Mouse (Mus musculus) stomach, postnatal 0 days (tissue): ENCODE data around the gene Gm43517. TPM values are rescaled to one million over a fixed set of nuclear protein-coding genes. Genes with fewer than 3 reads are reported as not detected.

Source experiments
- ATAC-seq: fragments of 200-750 bp; cut with Nextera tagmentation; 2 replicates; pipeline ENCODE4 v1.8.0; 2017; ENCODE audit not compliant: low FRiP score, low TSS enrichment
- DNase-seq: peaks from one replicate; pipeline ENCODE4 v3.0.0-alpha.2; 2016; ENCODE audit warnings: low spot score
- H3K27ac ChIP-seq: fragments of 300-500 bp; sonication (generic); replicated peaks from 2 replicates; pipeline ENCODE4 v1.5.1; 2014; ENCODE audit warnings: mild to moderate bottlenecking, control low read depth
- H3K27me3 ChIP-seq: fragments of 300-500 bp; sonication (generic); 2 replicates; pipeline ENCODE4 v1.6.1; 2014; ENCODE audit warnings: low read length; ENCODE audit not compliant: control insufficient read depth, insufficient read depth
- H3K36me3 ChIP-seq: fragments of 300-500 bp; sonication (generic); 2 replicates; pipeline ENCODE4 v1.6.1; 2014; ENCODE audit warnings: low read length, mixed read lengths; ENCODE audit not compliant: control insufficient read depth, insufficient read depth
- H3K4me1 ChIP-seq: fragments of 300-500 bp; sonication (generic); replicated peaks from 2 replicates; pipeline ENCODE4 v1.6.1; 2014; ENCODE audit warnings: antibody characterized with exemption; ENCODE audit not compliant: control insufficient read depth, insufficient read depth
- H3K4me2 ChIP-seq: fragments of 300-500 bp; sonication (generic); replicated peaks from 2 replicates; pipeline ENCODE4 v1.6.1; 2014; ENCODE audit warnings: low read depth, mild to moderate bottlenecking, control low read depth, moderate library complexity
- H3K4me3 ChIP-seq: fragments of 300-500 bp; sonication (generic); 2 replicates; pipeline ENCODE4 v1.5.1; 2014; ENCODE audit warnings: low read depth, low read length, control low read depth
- H3K9ac ChIP-seq: fragments of 300-500 bp; sonication (generic); 2 replicates; pipeline ENCODE4 v1.6.1; 2014; ENCODE audit warnings: mild to moderate bottlenecking, low read length, control low read depth, mixed read lengths
- H3K9me3 ChIP-seq: fragments of 300-500 bp; sonication (generic); 2 replicates; pipeline ENCODE4 v1.6.1; 2016; ENCODE audit warnings: low read length; ENCODE audit not compliant: control insufficient read depth
- CTCF ChIP-seq: IDR thresholded peaks from 2 replicates; pipeline ENCODE4 v1.5.1; 2016; ENCODE audit warnings: antibody characterized with exemption, low read depth, mild to moderate bottlenecking, moderate library complexity
- EP300 ChIP-seq: optimal IDR thresholded peaks from 2 replicates; pipeline ENCODE3; 2016; ENCODE audit warnings: antibody characterized with exemption
- WGBS: fragments of 180-500 bp; shearing (Covaris S2); extraction: QIAGEN DNeasy Blood & Tissue Kit; methylation state at CpG from one replicate; pipeline ENCODE4 v1.1.7; 2014; 5-methylcytosine and 5-hydroxymethylcytosine counted together
- polyA plus RNA-seq: library from polyadenylated mRNA; unstranded; fragments of >200 nt; fragmentation: Nextera tagmentation; extraction: Ambion mirVana; gene quantifications from 2 replicates; pipeline ENCODE4 v1.2.1, GENCODE M21; 2015

The Gm43517 gene
- polyA plus RNA-seq, 1 experiment from 2014 or later: not detected

DNA sequence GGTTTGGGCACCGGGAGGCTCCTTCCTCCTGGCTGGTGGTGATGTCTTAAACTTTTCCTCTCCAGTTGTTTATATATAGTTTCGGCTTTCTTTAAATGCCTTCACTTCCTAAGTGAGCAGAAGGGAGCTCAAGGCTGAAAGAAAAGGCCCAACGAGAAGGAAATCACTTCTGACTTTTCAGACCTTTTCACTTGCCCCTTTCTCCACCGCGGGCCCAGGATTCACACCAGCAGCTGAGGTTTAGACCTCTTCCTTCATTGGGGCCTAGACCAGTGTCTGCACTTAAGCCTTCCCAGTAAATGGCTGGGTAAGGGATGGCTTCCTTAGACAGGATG lies 16.8 kb downstream of the Gm43517 start:
- H3K4me3 ChIP-seq: peak overlapping the region; percentile 41
- TF ChIP-seq CTCF (no peak), EP300 (no peak)
- H3K4me2 ChIP-seq: peak overlapping the region; percentile 66
- ATAC-seq: no peak
- no peak overlapping the region for H3K27ac ChIP-seq
- no peaks in the 10 kb centered on the region for H3K4me1 ChIP-seq
- H3K27me3 ChIP-seq: peaks cover 12% of the 10 kb centered on the region
- DNase-seq: no peak
- no peaks in the 10 kb centered on the region for H3K36me3 ChIP-seq
- WGBS: 2% methylated on average over 5 of the region's 5 CpGs
- no peaks in the 10 kb centered on the region for H3K9me3 ChIP-seq
- H3K9ac ChIP-seq: no peak overlapping the region

DNA sequence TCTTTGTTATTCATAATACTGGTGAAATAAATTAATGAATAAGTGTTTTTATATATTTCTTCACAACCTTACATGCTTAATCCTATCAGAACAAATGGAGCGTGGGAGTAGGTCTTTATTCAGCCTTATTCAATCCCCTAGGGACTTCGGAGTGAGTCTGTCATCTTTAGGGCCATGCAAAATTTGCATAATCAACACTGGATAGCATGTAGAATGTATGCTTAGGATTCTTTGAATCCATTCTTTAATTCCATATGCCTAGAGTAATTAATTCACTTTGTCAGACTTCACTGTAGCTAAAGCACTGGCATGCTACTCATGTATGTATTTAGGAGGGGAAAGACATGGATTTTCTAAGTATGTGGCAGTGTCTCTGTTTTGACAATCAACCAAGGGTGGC lies 24.9 kb downstream of the Gm43517 start:
- H3K9me3 ChIP-seq: no peaks in the 10 kb centered on the region
- ATAC-seq (no peak), DNase-seq (no peak)
- H3K27ac ChIP-seq: no peak overlapping the region
- no peaks in the 10 kb centered on the region for H3K4me1 ChIP-seq
- no peak overlapping the region for H3K9ac ChIP-seq
- no peaks in the 10 kb centered on the region for H3K27me3 ChIP-seq
- WGBS: 73% methylated on average over 2 of the region's 2 CpGs
- no peak overlapping the region for H3K4me3 ChIP-seq
- H3K4me2 ChIP-seq: no peak overlapping the region
- H3K36me3 ChIP-seq: no peaks in the 10 kb centered on the region
- TF ChIP-seq CTCF (no peak), EP300 (no peak)

DNA sequence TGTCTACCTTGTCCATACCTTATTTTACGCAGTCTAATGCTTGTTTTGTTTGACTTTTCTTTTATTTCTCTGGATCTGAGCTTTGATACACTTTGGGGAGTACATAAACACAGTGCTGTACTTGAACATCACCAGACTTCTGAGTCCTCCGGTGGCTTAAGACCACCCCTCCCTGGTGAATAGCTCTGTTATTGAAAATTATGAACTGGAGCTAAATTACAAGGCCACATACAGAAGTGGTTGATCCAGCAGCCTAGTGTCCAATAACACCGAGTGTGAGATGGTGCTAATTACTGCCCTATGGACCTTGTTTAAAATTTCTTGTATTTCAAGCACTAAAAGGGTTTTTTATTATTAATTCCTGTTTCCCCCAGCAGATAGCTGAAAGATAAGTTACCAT lies 33.0 kb downstream of the Gm43517 start:
- no peak overlapping the region for H3K9ac ChIP-seq
- H3K36me3 ChIP-seq: no peaks in the 10 kb centered on the region
- no peak overlapping the region for H3K4me3 ChIP-seq
- no peaks in the 10 kb centered on the region for H3K9me3 ChIP-seq
- 56% methylated on average over 3 of the region's 3 CpGs for WGBS
- no peak for TF ChIP-seq EP300
- no peak for TF ChIP-seq CTCF
- no peaks in the 10 kb centered on the region for H3K27me3 ChIP-seq
- H3K4me2 ChIP-seq: no peak overlapping the region
- no peak overlapping the region for H3K27ac ChIP-seq
- H3K4me1 ChIP-seq: no peaks in the 10 kb centered on the region
- ATAC-seq (no peak), DNase-seq (no peak)

Other genes with a start within 250 kb of the Gm43517 start
- gene Foxg1, start 2.5 kb upstream of the Gm43517 start, polyA plus RNA-seq: 0.12 TPM in 1 of 2 replicates, not detected in the other